Mouse (Mus musculus) leukemia stem cell, adult 10-12 weeks (primary cell): ENCODE measurements around the gene Nlk. TPM values are rescaled to one million over a fixed set of nuclear protein-coding genes. Genes with fewer than 3 reads are reported as not detected.

Experiments
- polyA plus RNA-seq: library from polyadenylated mRNA; stranded (reverse); fragments of >175 nt; gene quantifications from 2 replicates; pipeline ENCODE4 v1.2.3, GENCODE M21; 2012; ENCODE audit warnings: low replicate concordance

Gene Nlk
- polyA plus RNA-seq = 14.5 and 32.1 TPM in 2 replicates

DNA sequence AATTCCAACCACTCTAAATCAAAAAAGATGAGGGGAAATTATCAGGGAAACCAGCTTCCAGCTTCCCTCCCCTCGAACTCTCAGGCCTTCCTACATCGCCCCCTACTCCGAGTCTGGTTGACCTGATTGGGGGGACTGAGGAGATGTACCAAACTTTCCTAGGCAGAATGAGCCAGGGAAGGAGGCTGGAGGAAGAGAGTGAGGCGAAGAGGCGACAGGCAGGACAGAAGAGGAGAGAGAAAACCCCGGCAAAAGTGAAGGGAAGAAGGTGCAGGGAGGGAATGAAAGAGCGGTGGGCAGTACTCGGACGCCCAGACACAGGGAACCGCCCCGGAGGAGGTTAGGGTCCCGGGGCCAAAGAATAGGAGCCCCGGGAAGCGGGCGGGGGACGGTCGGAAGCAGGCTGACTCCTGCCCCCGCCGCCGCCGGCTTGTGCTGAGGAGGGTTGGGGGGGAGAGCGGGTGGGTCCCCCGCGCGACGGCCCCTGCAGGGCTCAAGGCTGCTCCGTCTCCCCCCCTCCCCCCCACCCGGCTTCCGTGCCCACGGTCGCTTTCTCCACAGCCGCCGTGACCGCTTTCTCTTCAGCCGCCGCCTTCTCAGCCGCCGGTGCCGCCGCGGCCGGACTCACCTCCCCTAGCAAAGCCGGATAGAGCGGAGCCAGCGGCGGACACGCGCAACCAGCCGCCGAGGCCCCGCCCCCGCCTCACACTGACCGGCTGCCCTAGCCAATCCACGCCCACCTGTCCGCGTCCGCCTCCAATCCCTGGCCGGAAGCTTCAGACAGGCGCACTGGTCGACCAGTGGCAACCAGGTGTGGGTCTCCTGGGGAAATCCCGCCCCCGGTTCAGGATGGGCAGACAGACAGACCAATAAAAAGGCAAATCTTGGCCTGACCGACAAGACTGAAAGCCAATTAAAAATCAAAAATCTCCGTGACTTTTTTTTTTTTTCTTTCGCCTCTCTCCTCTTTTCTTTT is at the start of gene Nlk:
Nlk (minus strand) TSS at position 597 of the 976 bp plus-strand sequence.

GRCm38 (mm10) chr11:78550168-78551058 is 146.8 kb downstream of the Nlk start, which contains the start of gene Tmem97:
TSS of gene Tmem97 (minus strand) at chr11:78550777.

DNA sequence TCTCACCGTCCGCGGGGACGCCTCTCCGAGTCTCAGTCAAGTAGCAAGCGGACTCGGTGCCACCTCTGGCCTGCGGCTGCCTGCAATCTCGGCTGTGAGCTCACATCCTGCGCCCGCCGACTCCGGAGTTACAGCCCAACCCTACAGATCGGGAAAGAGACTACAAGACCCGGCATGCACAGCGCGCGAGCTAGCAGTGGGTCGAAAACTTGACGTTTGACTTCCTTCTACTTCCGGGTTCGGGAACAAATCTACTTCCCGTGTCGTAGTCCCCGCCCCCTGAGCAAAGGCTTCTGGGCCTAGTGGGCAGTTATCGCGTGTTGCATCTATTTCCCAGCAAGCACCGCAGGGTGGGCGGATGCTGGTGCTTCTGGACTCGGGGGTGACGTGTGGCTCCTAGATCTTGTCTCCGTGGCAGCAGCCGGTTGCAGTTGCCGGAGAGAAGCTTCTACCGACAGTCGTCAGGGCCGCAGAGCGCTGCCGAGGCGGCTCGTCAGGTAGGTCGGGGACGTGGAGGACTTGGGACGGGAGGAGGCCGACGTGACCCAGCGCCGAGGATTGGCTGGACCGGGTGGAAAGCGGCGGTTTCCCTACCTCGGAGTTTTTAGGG is 161.0 kb downstream of the Nlk start, which contains the start of the genes Tnfaip1 and Ift20:
Tnfaip1 (minus strand) TSS at position 253 of the 610 bp plus-strand sequence.
Ift20 (plus strand) TSS at position 282 of the 610 bp plus-strand sequence.

Other genes starting within 250 kb of the Nlk start
- 0.43 and 3.0 TPM in 2 replicates for gene Slc46a1, start 231.7 kb downstream of the Nlk start, polyA plus RNA-seq
- 0.05 and 0.11 TPM in 2 replicates for gene Sarm1, start 199.6 kb downstream of the Nlk start, polyA plus RNA-seq
- gene Vtn, start 198.3 kb downstream of the Nlk start, polyA plus RNA-seq = not detected in 2 replicates
- gene Sebox, start 193.9 kb downstream of the Nlk start, polyA plus RNA-seq = not detected in 2 replicates
- gene Tmem199, start 185.2 kb downstream of the Nlk start, polyA plus RNA-seq = 24.3 and 26.0 TPM in 2 replicates
- gene Poldip2, start 185.2 kb downstream of the Nlk start, polyA plus RNA-seq = 34.6 and 38.5 TPM in 2 replicates
- 4.0 and 5.9 TPM in 2 replicates for gene Tnfaip1, start 161.0 kb downstream of the Nlk start, polyA plus RNA-seq
- gene Ift20, start 161.0 kb downstream of the Nlk start, polyA plus RNA-seq = 8.6 and 41.0 TPM in 2 replicates
- gene Tmem97, start 146.6 kb downstream of the Nlk start, polyA plus RNA-seq = 17.5 and 30.4 TPM in 2 replicates
- 40.6 and 45.6 TPM in 2 replicates for gene Ccnq, start 54.4 kb upstream of the Nlk start, polyA plus RNA-seq
- 82.4 and 112 TPM in 2 replicates for gene Lyrm9, start 129.2 kb upstream of the Nlk start, polyA plus RNA-seq
- 0.08 and 0.19 TPM in 2 replicates for gene Nos2, start 223.4 kb upstream of the Nlk start, polyA plus RNA-seq